Mouse (Mus musculus) layer of hippocampus, adult 11-12 months (tissue): Measurements from ENCODE around the gene Fst.

Source experiments
- DNase-seq: peaks from one replicate; pipeline ENCODE4 v3.0.0; 2022; ENCODE audit warnings: low spot score

Gene Fst

GRCm38 (mm10) chr13:114419364-114419763, 39.4 kb downstream of the Fst start:
- no peak for DNase-seq

GRCm38 (mm10) chr13:114412326-114412725, 46.4 kb downstream of the Fst start:
- DNase-seq, result no peak

DNA sequence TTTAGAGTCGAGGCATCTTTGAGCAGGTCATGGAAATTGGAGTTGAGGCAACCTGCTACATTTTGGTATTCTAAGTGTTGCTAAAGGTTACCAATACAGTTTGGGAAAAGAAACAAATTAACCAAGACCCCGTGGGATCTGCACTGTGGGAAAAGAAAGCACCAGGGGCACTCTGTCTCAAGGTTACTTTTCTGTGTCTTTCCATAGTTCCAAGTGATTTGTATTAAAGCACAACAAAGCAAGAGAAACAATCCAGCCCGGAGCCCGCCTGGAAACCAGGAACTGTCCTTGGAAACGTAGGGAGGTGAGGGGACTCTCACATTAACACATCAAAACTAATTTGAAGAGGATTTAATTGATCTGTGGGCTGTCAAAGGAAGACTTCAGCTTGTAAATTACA, 51.9 kb downstream of the Fst start:
- no peak for DNase-seq

- no peak for DNase-seq
These were observed 52.3 kb downstream of the Fst start for GRCm38 (mm10) chr13:114406424-114406823.

GRCm38 (mm10) chr13:114405100-114405715, 53.5 kb downstream of the Fst start:
- no peak for DNase-seq
